Mouse (Mus musculus): ENCODE results near the gene Sema4c. TPM values are rescaled to one million over a fixed set of nuclear protein-coding genes. Genes with fewer than 3 reads are reported as not detected.

Gene Sema4c
- total RNA-seq, 2 experiments from 2014 or later, result 13.4 to 13.6 TPM

- Histone ChIP-seq H3K4me3 (no peak overlapping the region), H3K27ac (peak overlapping the region; percentile 23; the same call in 1 of the 2 replicates)
- DNase-seq (ENCODE audit: low spot score in 2 of 2), result no peak
- no peak for TF ChIP-seq CTCF (conservative IDR thresholded peaks at IDR 0.05)
Measured at GRCm38 (mm10) chr1:36588476-36589450, 30.6 kb upstream of the Sema4c start.

GRCm38 (mm10) chr1:36587860-36588259 is 29.7 kb upstream of the Sema4c start:
- no peak overlapping the region for H3K27ac ChIP-seq
- no peak for TF ChIP-seq CTCF (conservative IDR thresholded peaks at IDR 0.05)
- DNase-seq (ENCODE audit: low spot score in 2 of 2), result no peak
- no peak overlapping the region for H3K4me3 ChIP-seq

- no peak overlapping the region for H3K4me3 ChIP-seq
- no peak for TF ChIP-seq CTCF (conservative IDR thresholded peaks at IDR 0.05)
- DNase-seq (ENCODE audit: low spot score in 2 of 2), result no peak
- no peak overlapping the region for H3K27ac ChIP-seq
Measured at GRCm38 (mm10) chr1:36586288-36586687, 28.1 kb upstream of the Sema4c start.

DNA sequence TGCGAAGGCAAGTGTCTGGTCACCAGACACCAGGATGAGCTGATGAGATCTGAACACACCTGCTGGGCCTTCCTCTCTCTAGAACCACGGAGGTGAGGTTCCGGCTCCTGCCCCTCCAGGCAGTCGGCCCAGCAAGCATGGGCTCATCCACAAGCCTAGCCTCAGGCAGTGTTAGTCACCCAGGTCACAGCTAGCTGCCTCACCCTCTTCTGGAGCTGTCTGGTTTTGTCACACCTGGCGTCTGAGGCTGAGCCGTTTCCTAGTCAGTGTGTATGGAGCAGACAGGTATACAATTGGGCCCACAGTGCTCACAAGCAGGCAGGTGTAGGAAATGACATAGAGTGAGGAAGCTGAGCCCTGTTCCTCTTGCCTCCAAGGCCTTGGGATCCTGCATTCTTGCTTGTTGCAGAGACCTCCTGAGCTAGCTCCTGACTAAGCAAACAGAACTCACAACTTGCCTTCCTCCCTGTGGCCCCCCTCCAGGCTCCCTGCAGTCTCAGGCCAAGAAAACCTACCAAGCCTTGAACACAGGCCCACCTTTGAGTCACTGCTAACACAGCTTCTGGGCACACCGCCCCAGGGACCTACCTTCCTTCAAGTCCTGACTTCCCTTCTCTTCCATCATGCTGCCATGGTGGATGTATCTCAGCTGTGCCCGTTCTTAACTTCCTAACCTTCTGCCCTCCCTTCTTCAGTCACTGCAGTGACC is 25.4 kb upstream of the Sema4c start:
- no peak for DNase-seq (ENCODE audit: low spot score in 2 of 2)
- H3K27ac ChIP-seq, result no peak overlapping the region
- H3K4me3 ChIP-seq, result no peak overlapping the region
- no peak for TF ChIP-seq CTCF (conservative IDR thresholded peaks at IDR 0.05)

GRCm38 (mm10) chr1:36582211-36582610 is 24.1 kb upstream of the Sema4c start:
- H3K4me3 ChIP-seq, result no peak overlapping the region
- DNase-seq (ENCODE audit: low spot score in 2 of 2), result no peak
- no peak overlapping the region for H3K27ac ChIP-seq
- TF ChIP-seq CTCF (conservative IDR thresholded peaks at IDR 0.05), result no peak

DNA sequence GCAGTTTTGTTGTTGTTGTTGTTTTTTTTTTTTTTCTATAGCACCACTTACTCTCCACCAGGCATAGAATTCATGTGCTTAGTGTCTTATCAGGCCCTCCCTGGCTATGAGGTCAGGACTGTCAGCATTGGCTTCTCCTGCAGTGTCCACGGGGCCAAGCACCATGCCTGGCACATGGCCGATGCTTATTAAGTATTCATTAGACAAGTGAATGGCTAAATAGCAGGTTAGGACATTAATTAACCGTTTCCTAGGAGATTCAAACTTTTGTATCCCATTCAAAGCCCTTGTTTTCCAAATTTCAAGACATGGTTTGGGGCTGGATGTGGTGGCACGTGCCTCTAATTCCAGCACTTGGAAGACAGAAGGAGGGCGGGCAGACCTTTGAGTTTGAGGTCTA is 23.1 kb upstream of the Sema4c start:
- H3K4me3 ChIP-seq, result no peak overlapping the region
- no peak for DNase-seq (ENCODE audit: low spot score in 2 of 2)
- no peak overlapping the region for H3K27ac ChIP-seq
- TF ChIP-seq CTCF (conservative IDR thresholded peaks at IDR 0.05), result no peak

GRCm38 (mm10) chr1:36580384-36581207 is 22.4 kb upstream of the Sema4c start:
- TF ChIP-seq CTCF (conservative IDR thresholded peaks at IDR 0.05), result no peak
- DNase-seq (ENCODE audit: low spot score in 2 of 2), result peak; percentile 43 to 57
- peak overlapping the region; percentile 21; the same call in 1 of the 2 replicates for H3K4me3 ChIP-seq
- peak overlapping the region; percentile 60 for H3K27ac ChIP-seq

- TF ChIP-seq CTCF (conservative IDR thresholded peaks at IDR 0.05), result no peak
- Histone ChIP-seq H3K27ac (peak overlapping the region; percentile 60), H3K4me3 (peak overlapping the region; percentile 21; the same call in 1 of the 2 replicates)
- DNase-seq (ENCODE audit: low spot score in 2 of 2), result no peak
Measured at GRCm38 (mm10) chr1:36579974-36580383, 21.8 kb upstream of the Sema4c start.

DNA sequence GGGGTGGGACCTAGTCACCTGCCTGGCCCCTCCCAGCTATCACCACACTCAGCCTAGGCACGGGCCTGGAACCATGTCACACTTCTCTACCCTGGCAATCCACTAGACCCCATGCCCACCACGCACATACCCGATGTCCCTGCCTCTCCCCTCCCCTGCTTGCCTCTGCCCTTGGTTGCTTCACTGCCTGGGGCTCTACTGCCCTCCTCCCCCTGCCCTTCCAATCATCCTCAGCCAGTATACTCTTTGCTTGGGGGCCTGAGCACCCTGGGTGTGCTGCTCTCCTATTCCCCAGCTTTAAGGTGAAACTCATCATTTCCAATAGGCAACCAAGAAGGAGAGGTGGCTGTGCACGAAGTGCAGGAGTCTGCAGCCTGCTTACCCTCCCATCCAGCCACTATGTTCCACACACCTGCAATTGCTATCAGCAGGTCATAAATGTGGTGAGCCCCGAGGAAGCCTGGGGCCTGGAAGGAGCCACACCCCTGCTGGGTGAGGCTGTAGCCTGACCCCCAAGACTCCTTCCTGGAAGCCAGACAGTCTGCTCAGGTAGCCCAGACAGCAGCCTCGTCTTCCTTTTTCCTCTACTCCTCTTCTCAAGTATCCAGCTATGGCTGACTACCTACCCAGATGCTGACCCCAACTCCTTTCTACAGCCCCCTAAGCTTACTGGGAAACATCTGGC is 19.0 kb upstream of the Sema4c start:
- DNase-seq (ENCODE audit: low spot score in 2 of 2), result no peak
- no peak for TF ChIP-seq CTCF (conservative IDR thresholded peaks at IDR 0.05)
- Histone ChIP-seq H3K27ac (no peak overlapping the region), H3K4me3 (no peak overlapping the region)

- TF ChIP-seq CTCF (conservative IDR thresholded peaks at IDR 0.05), result no peak
- H3K4me3 ChIP-seq, result no peak overlapping the region
- DNase-seq (ENCODE audit: low spot score in 2 of 2), result no peak
Measured at GRCm38 (mm10) chr1:36575347-36575746, 17.2 kb upstream of the Sema4c start.

DNA sequence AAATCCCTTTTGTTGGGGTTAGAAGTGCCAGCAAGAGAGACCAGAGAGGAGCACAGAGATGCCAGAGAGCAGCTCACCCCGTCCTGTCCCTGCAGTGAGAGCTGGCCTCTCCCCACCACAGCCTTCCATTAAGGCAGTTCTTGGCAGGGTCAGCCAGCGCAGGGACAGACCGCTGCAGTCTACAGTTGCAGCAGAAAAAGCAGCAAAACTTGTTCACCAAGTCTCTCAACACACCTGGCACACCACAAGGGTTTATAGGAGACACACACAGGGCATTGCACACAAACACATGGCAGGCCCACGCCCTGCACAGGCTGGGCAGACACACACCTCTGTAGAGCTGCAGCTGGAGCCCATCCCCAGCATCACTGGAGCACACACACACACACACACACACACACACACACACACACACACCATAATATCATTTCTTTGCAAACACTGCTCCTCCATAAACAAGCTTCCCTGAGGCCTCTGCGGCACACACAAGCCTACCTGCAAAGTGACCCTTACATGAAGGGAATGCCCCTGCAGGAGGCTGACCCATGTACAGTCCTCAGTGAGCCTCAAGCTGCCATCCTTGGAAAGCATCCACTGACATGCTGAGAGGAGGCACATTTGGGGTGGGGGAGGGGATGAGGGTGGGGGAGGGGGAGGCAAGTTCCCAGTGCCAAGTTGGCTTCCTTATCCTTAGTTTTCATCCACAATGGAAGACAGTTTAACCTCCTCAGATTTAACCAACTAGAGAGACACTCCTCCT is 16.2 kb upstream of the Sema4c start:
- Histone ChIP-seq H3K4me3 (no peak overlapping the region), H3K27ac (no peak overlapping the region)
- no peak for TF ChIP-seq CTCF (conservative IDR thresholded peaks at IDR 0.05)
- no peak for DNase-seq (ENCODE audit: low spot score in 2 of 2)

More at GRCm38 (mm10) chr1:36575347-36575746, 17.2 kb upstream of the Sema4c start:
- H3K27ac ChIP-seq, result no peak overlapping the region

All from layer of hippocampus, adult 2 months (tissue).